Comparison of ENCODE assay signal across 9 mouse cellular contexts in genomic region chr8:11361546-11362277, GRCm38 (mm10). TPM values are rescaled to one million over a fixed set of nuclear protein-coding genes. Genes with fewer than 3 reads are reported as not detected.
A peak's percentile ranks its signal among the peaks of the same experiment; 100 is the strongest.
DNase-seq lines count a peak whose midpoint lies in the region; ATAC-seq and TF ChIP-seq lines count a peak whose summit lies in the region.
"Had no signal": no experiment of that assay in that cellular context is flagged by ENCODE, and none has a peak within 500 bp of the region (broad histone marks: within the 10 kb centered on the region; RNA-seq: fewer than 3 reads in every experiment).

No protein-coding gene starts in this region.

- whole genome bisulfite sequencing in kidney, embryonic 14.5 days = 61% methylated on average over 9 of the region's 9 CpGs
- 65% methylated on average over 9 of the region's 9 CpGs for WGBS in hindbrain, embryonic 13.5 days
- WGBS in midbrain, postnatal 0 days = 66% methylated on average over 9 of the region's 9 CpGs

- peaks cover 48% of the 10 kb centered on the region for H3K4me1 ChIP-seq in kidney, embryonic 14.5 days (ENCODE audit: control insufficient read depth, insufficient read depth, low read length)
- H3K4me1 ChIP-seq in embryonic fibroblast, embryonic 13.5 days (ENCODE audit: control insufficient read depth, insufficient read depth, low read length) = peaks cover 26% of the 10 kb centered on the region
- peaks cover 35% of the 10 kb centered on the region for H3K4me1 ChIP-seq in hindbrain, embryonic 13.5 days (replicated peaks)
- peaks cover 5% of the 10 kb centered on the region for H3K4me1 ChIP-seq in midbrain, postnatal 0 days (ENCODE audit: insufficient read depth, low read length)

- no peaks in the 10 kb centered on the region for H3K27me3 ChIP-seq in kidney, embryonic 14.5 days (ENCODE audit: control insufficient read depth, insufficient read depth, low read length)
- H3K27me3 ChIP-seq in hindbrain, embryonic 13.5 days = no peaks in the 10 kb centered on the region; the same call in 1 of the 2 replicates
- no peaks in the 10 kb centered on the region for H3K27me3 ChIP-seq in midbrain, postnatal 0 days (ENCODE audit: insufficient read depth, low read length)

- H3K9ac ChIP-seq in kidney, embryonic 14.5 days (ENCODE audit: low read depth, low read length) = 0 out of 2 replicates have a peak overlapping the region, but pooled peaks have one; percentile 23
- no peak overlapping the region for H3K9ac ChIP-seq in hindbrain, embryonic 13.5 days
- H3K9ac ChIP-seq in midbrain, postnatal 0 days (replicated peaks; ENCODE audit: low read length, poor library complexity, severe bottlenecking) = no peak overlapping the region

- H3K9me3 ChIP-seq in kidney, embryonic 14.5 days (ENCODE audit: control insufficient read depth, low read length) = no peaks in the 10 kb centered on the region
- H3K9me3 ChIP-seq in hindbrain, embryonic 13.5 days = no peaks in the 10 kb centered on the region
- H3K9me3 ChIP-seq in midbrain, postnatal 0 days (ENCODE audit: low read length) = no peaks in the 10 kb centered on the region

- no peak for TF ChIP-seq POLR2A in embryonic fibroblast, embryonic 13.5 days (IDR thresholded peaks at IDR 0.05; ENCODE audit: low read depth, low read length)

- H3K4me2 ChIP-seq in kidney, embryonic 14.5 days (replicated peaks; ENCODE audit: low read depth, low read length) = peak overlapping the region; percentile 29; the same call in 1 of the 2 replicates
- no peak overlapping the region for H3K4me2 ChIP-seq in hindbrain, embryonic 13.5 days
- no peak overlapping the region for H3K4me2 ChIP-seq in midbrain, postnatal 0 days (ENCODE audit: low read depth, low read length, poor library complexity, severe bottlenecking)

- DNase-seq in kidney, postnatal 10 days = no peak
- no peak for DNase-seq in midbrain, postnatal 0 days (ENCODE audit: low spot score)
- DNase-seq in left cerebral cortex, adult 11 months (ENCODE audit: low spot score) = no peak
- DNase-seq in thymus, adult 18-20 months = no peak
- DNase-seq: cerebellum, adult 11 months had no signal

- H3K36me3 ChIP-seq in kidney, embryonic 14.5 days (ENCODE audit: control insufficient read depth, insufficient read depth, low read length) = no peaks in the 10 kb centered on the region
- no peaks in the 10 kb centered on the region for H3K36me3 ChIP-seq in hindbrain, embryonic 13.5 days
- H3K36me3 ChIP-seq in midbrain, postnatal 0 days (ENCODE audit: insufficient read depth, low read length) = no peaks in the 10 kb centered on the region

- no peak overlapping the region for H3K4me3 ChIP-seq in kidney, embryonic 14.5 days (ENCODE audit: low read length)
- no peak overlapping the region for H3K4me3 ChIP-seq in embryonic fibroblast, embryonic 13.5 days (ENCODE audit: insufficient read depth, low read length)
- H3K4me3 ChIP-seq in hindbrain, embryonic 13.5 days = no peak overlapping the region
- no peak overlapping the region for H3K4me3 ChIP-seq in midbrain, postnatal 0 days (ENCODE audit: low read depth, low read length)

- ATAC-seq in kidney, embryonic 14.5 days (ENCODE audit: low FRiP score, low TSS enrichment) = 0 out of 2 replicates have a peak, but pooled peaks have one; percentile 14
- no peak for ATAC-seq in hindbrain, embryonic 13.5 days (ENCODE audit: low FRiP score)
- ATAC-seq in midbrain, postnatal 0 days (ENCODE audit: low FRiP score) = no peak; the same call in 1 of the 2 replicates
- ATAC-seq: activated CD4-positive, CD25-positive, alpha-beta regulatory T cell, adult 4 months had no signal

- H3K27ac ChIP-seq in kidney, embryonic 14.5 days (ENCODE audit: low read depth, low read length) = peak overlapping the region; percentile 89
- peak overlapping the region; percentile 45 for H3K27ac ChIP-seq in embryonic fibroblast, embryonic 13.5 days (ENCODE audit: insufficient read depth, low read length)
- peak overlapping the region; percentile 45; the same call in 1 of the 2 replicates for H3K27ac ChIP-seq in hindbrain, embryonic 13.5 days
- H3K27ac ChIP-seq in midbrain, postnatal 0 days (ENCODE audit: low read depth, low read length) = peak overlapping the region; percentile 38; the same call in 1 of the 2 replicates

- no peak for TF ChIP-seq CTCF in embryonic fibroblast, embryonic 13.5 days (IDR thresholded peaks at IDR 0.05; ENCODE audit: borderline replicate concordance, insufficient read depth, low read length)
- TF ChIP-seq CTCF in midbrain, postnatal 0 days (IDR thresholded peaks at IDR 0.05) = no peak

RNA-seq across cellular contexts. Expression of gene Col4a1, which starts 49.1 kb away (rescaled TPM):
- 169 and 322 TPM in 2 replicates for polyA plus RNA-seq in kidney, embryonic 14.5 days (2014; fragmentation: Nextera tagmentation; extraction: Ambion mirVana)
- polyA plus RNA-seq in embryonic fibroblast, embryonic 13.5 days (2011; ENCODE audit: insufficient read length, low read depth, missing spikeins) = 757 and 1,094 TPM in 2 replicates
- polyA plus RNA-seq in hindbrain, embryonic 13.5 days (2015; fragmentation: Nextera tagmentation; extraction: Ambion mirVana) = 93.3 and 94.0 TPM in 2 replicates
- 193 and 219 TPM in 2 replicates for total RNA-seq in midbrain, postnatal 0 days (2014; rRNA removed)
- polyA plus RNA-seq in midbrain, postnatal 0 days (2015; fragmentation: Nextera tagmentation; extraction: Ambion mirVana) = 45.2 and 48.2 TPM in 2 replicates
- polyA plus RNA-seq: activated CD4-positive, CD25-positive, alpha-beta regulatory T cell, adult 4 months had no signal

RNA-seq across cellular contexts. Expression of gene Col4a2, which starts 49.1 kb away (rescaled TPM):
- 45.1 and 82.2 TPM in 2 replicates for polyA plus RNA-seq in kidney, embryonic 14.5 days (2014; fragmentation: Nextera tagmentation; extraction: Ambion mirVana)
- polyA plus RNA-seq in embryonic fibroblast, embryonic 13.5 days (2011; ENCODE audit: insufficient read length, low read depth, missing spikeins) = 282 and 415 TPM in 2 replicates
- polyA plus RNA-seq in hindbrain, embryonic 13.5 days (2015; fragmentation: Nextera tagmentation; extraction: Ambion mirVana) = 41.6 and 42.4 TPM in 2 replicates
- total RNA-seq in midbrain, postnatal 0 days (2014; rRNA removed) = 92.5 and 103 TPM in 2 replicates
- polyA plus RNA-seq in midbrain, postnatal 0 days (2015; fragmentation: Nextera tagmentation; extraction: Ambion mirVana) = 30.0 and 31.3 TPM in 2 replicates
- polyA plus RNA-seq: activated CD4-positive, CD25-positive, alpha-beta regulatory T cell, adult 4 months had no signal

Comparison
In these comparisons a context has a peak if more than half of its experiments do, and no peak if none do; other contexts are left out.
1. H3K27ac ChIP-seq: peak in every context shown above with its lines; median percentile 89 in kidney, embryonic 14.5 days; 45 in embryonic fibroblast, embryonic 13.5 days; 45 in hindbrain, embryonic 13.5 days; 38 in midbrain, postnatal 0 days.